In the genomic region with DNA sequence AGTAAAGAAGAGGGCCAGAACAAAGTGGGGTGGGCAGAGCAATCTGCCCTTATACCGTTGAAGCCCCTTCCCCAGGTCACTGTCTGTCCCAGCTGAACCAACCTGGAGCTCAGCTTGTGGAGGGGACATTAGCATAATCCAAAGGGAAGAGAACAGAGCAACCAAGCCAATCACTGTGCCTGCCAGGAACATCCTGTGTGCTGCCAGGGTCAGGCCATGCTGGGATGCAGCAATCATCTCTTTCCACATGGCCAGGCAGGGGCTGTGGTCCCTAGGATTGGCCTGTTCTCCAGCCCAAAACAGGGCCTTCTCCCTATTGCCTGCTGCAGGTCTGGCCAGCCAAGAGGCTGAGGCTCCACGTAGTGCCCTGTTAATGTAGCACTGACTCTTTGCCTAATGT, we compare ENCODE assay signal across 33 mouse cellular contexts. TPM values are rescaled to one million over a fixed set of nuclear protein-coding genes. Genes with fewer than 3 reads are reported as not detected.
DNase-seq lines count a peak whose midpoint lies in the region; ATAC-seq and TF ChIP-seq lines count a peak whose summit lies in the region.
"Had no signal": no experiment of that assay in that cellular context is flagged by ENCODE, and none has a peak within 500 bp of the region (broad histone marks: within the 10 kb centered on the region; RNA-seq: fewer than 3 reads in every experiment).

No protein-coding gene starts in this region.

- H3K36me3 ChIP-seq in heart, embryonic 10.5 days: peaks cover 43% of the 10 kb centered on the region
- H3K36me3 ChIP-seq in heart, adult 2 months (ENCODE audit: control insufficient read depth, insufficient read depth, low read length): no peaks in the 10 kb centered on the region
- H3K36me3 ChIP-seq in limb, embryonic 12.5 days: peaks cover 56% of the 10 kb centered on the region
- peaks cover 11% of the 10 kb centered on the region; the same call in 1 of the 2 replicates for H3K36me3 ChIP-seq in limb, embryonic 10.5 days
- peaks cover 50% of the 10 kb centered on the region for H3K36me3 ChIP-seq in limb, embryonic 13.5 days
- H3K36me3 ChIP-seq in midbrain, embryonic 13.5 days: peaks cover 17% of the 10 kb centered on the region
- H3K36me3 ChIP-seq: heart, embryonic 15.5 days; hindbrain, embryonic 15.5 days; liver, embryonic 15.5 days; neural tube, embryonic 12.5 days had no signal

- DNase-seq in heart, embryonic 10.5 days (ENCODE audit: low spot score): no peak
- DNase-seq in heart, adult 2 months: no peak
- no peak for DNase-seq in limb, embryonic 10.5 days (ENCODE audit: low spot score)
- DNase-seq: adrenal gland, postnatal 10 days; B cell, adult 2 months; cerebellum, adult 11-12 months; cerebellum, postnatal 25 days; gastrocnemius, postnatal 10 days; kidney, adult 8-10 months; kidney, postnatal 10 days; layer of hippocampus, postnatal 36 days; left cerebral cortex, postnatal 4 days; lung, embryonic 14.5 days; lung, postnatal 14 days; thymus, postnatal 4 days had no signal

- H3K27ac ChIP-seq in heart, embryonic 10.5 days: peak overlapping the region; percentile 33; the same call in 1 of the 2 replicates
- no peak overlapping the region for H3K27ac ChIP-seq in heart, adult 2 months
- H3K27ac ChIP-seq in limb, embryonic 12.5 days: no peak overlapping the region
- no peak overlapping the region for H3K27ac ChIP-seq in limb, embryonic 10.5 days
- no peak overlapping the region for H3K27ac ChIP-seq in limb, embryonic 13.5 days
- no peak overlapping the region for H3K27ac ChIP-seq in midbrain, embryonic 13.5 days
- H3K27ac ChIP-seq: forebrain, embryonic 13.5 days; hindbrain, embryonic 15.5 days; intestine, embryonic 15.5 days; liver, embryonic 15.5 days; neural tube, embryonic 12.5 days had no signal

- no peaks in the 10 kb centered on the region for H3K79me2 ChIP-seq in heart, adult 2 months (replicated peaks; ENCODE audit: control insufficient read depth, insufficient read depth, low read length)

- no peak for TF ChIP-seq POLR2A in heart, adult 2 months (IDR thresholded peaks at IDR 0.05; ENCODE audit: insufficient read depth, low read depth, low read length)

- TF ChIP-seq EP300 in heart, adult 2 months (IDR thresholded peaks at IDR 0.05; ENCODE audit: insufficient read depth, low read depth, low read length): no peak

- H3K27me3 ChIP-seq in heart, embryonic 10.5 days (ENCODE audit: insufficient read depth, poor library complexity, severe bottlenecking): peaks cover 13% of the 10 kb centered on the region
- no peaks in the 10 kb centered on the region for H3K27me3 ChIP-seq in heart, adult 2 months (ENCODE audit: control insufficient read depth, insufficient read depth, low read length)
- peaks cover 11% of the 10 kb centered on the region for H3K27me3 ChIP-seq in limb, embryonic 12.5 days
- peaks cover 34% of the 10 kb centered on the region for H3K27me3 ChIP-seq in limb, embryonic 10.5 days (ENCODE audit: low read depth, poor library complexity, severe bottlenecking)
- H3K27me3 ChIP-seq in limb, embryonic 13.5 days: peaks cover 2% of the 10 kb centered on the region; the same call in 1 of the 2 replicates
- peaks cover 25% of the 10 kb centered on the region for H3K27me3 ChIP-seq in midbrain, embryonic 13.5 days
- H3K27me3 ChIP-seq: hindbrain, embryonic 15.5 days; intestine, embryonic 15.5 days had no signal

- intact Hi-C loops in heart, adult 2 months (cut with DNase I): no loop called here

- peaks cover 97% of the 10 kb centered on the region for H3K4me1 ChIP-seq in heart, embryonic 10.5 days
- H3K4me1 ChIP-seq in heart, adult 2 months (ENCODE audit: control insufficient read depth, insufficient read depth, low read length): peaks cover 1% of the 10 kb centered on the region; the same call in 1 of the 2 replicates
- H3K4me1 ChIP-seq in limb, embryonic 12.5 days (replicated peaks): peaks cover 34% of the 10 kb centered on the region
- H3K4me1 ChIP-seq in limb, embryonic 10.5 days: peaks cover 40% of the 10 kb centered on the region
- peaks cover 49% of the 10 kb centered on the region for H3K4me1 ChIP-seq in limb, embryonic 13.5 days
- H3K4me1 ChIP-seq in midbrain, embryonic 13.5 days (replicated peaks): peaks cover 55% of the 10 kb centered on the region

- no peak overlapping the region for H3K4me3 ChIP-seq in heart, embryonic 10.5 days
- H3K4me3 ChIP-seq in heart, adult 2 months: no peak overlapping the region
- no peak overlapping the region for H3K4me3 ChIP-seq in limb, embryonic 12.5 days (replicated peaks)
- no peak overlapping the region for H3K4me3 ChIP-seq in limb, embryonic 10.5 days
- H3K4me3 ChIP-seq in limb, embryonic 13.5 days: no peak overlapping the region
- no peak overlapping the region for H3K4me3 ChIP-seq in midbrain, embryonic 13.5 days (replicated peaks)
- H3K4me3 ChIP-seq: forebrain, embryonic 13.5 days; heart, embryonic 15.5 days; hindbrain, embryonic 15.5 days; intestine, embryonic 15.5 days; liver, embryonic 15.5 days; myocyte; neural tube, embryonic 12.5 days had no signal

- 73% methylated on average over 2 of the region's 2 CpGs for WGBS in heart, embryonic 10.5 days
- WGBS in heart, adult 2 months: 77% methylated on average over 2 of the region's 2 CpGs
- 68% methylated on average over 2 of the region's 2 CpGs for WGBS in limb, embryonic 12.5 days
- 88% methylated on average over 2 of the region's 2 CpGs for WGBS in limb, embryonic 10.5 days
- WGBS in limb, embryonic 13.5 days: 80% methylated on average over 2 of the region's 2 CpGs
- WGBS in midbrain, embryonic 13.5 days: 69% methylated on average over 2 of the region's 2 CpGs

- H3K9ac ChIP-seq in heart, adult 2 months (ENCODE audit: low read depth, low read length): no peak overlapping the region
- H3K9ac ChIP-seq in limb, embryonic 12.5 days (replicated peaks): 0 out of 2 replicates have a peak overlapping the region, but pooled peaks have one; percentile 34
- peak overlapping the region; percentile 43; the same call in 1 of the 2 replicates for H3K9ac ChIP-seq in limb, embryonic 13.5 days
- peak overlapping the region; percentile 36; the same call in 1 of the 2 replicates for H3K9ac ChIP-seq in midbrain, embryonic 13.5 days (replicated peaks)
- H3K9ac ChIP-seq: forebrain, embryonic 13.5 days; heart, embryonic 15.5 days; hindbrain, embryonic 15.5 days; intestine, embryonic 15.5 days; liver, embryonic 15.5 days; lung, embryonic 14.5 days; neural tube, embryonic 12.5 days had no signal

- no peak for TF ChIP-seq CTCF in heart, adult 2 months (IDR thresholded peaks at IDR 0.05)

- no peak for ATAC-seq in limb, embryonic 12.5 days (ENCODE audit: insufficient number of reproducible peaks, insufficient read depth, low FRiP score, low TSS enrichment, low read depth)
- no peak for ATAC-seq in limb, embryonic 13.5 days (ENCODE audit: low FRiP score, low read depth)
- no peak for ATAC-seq in midbrain, embryonic 13.5 days
- ATAC-seq: forebrain, embryonic 13.5 days; intestine, embryonic 15.5 days had no signal

- no peak overlapping the region for H3K4me2 ChIP-seq in limb, embryonic 12.5 days
- no peak overlapping the region for H3K4me2 ChIP-seq in limb, embryonic 13.5 days (replicated peaks)
- H3K4me2 ChIP-seq in midbrain, embryonic 13.5 days (replicated peaks): no peak overlapping the region
- H3K4me2 ChIP-seq: forebrain, embryonic 13.5 days; heart, embryonic 15.5 days; hindbrain, embryonic 15.5 days; liver, embryonic 15.5 days; lung, embryonic 14.5 days; neural tube, embryonic 12.5 days had no signal

- H3K9me3 ChIP-seq in heart, embryonic 10.5 days: no peaks in the 10 kb centered on the region
- H3K9me3 ChIP-seq in limb, embryonic 12.5 days: no peaks in the 10 kb centered on the region
- no peaks in the 10 kb centered on the region for H3K9me3 ChIP-seq in limb, embryonic 10.5 days (replicated peaks)
- no peaks in the 10 kb centered on the region for H3K9me3 ChIP-seq in limb, embryonic 13.5 days
- H3K9me3 ChIP-seq in midbrain, embryonic 13.5 days: no peaks in the 10 kb centered on the region
- H3K9me3 ChIP-seq: forebrain, embryonic 13.5 days; heart, embryonic 15.5 days; hindbrain, embryonic 15.5 days; intestine, embryonic 15.5 days; liver, embryonic 15.5 days; neural tube, embryonic 12.5 days had no signal

RNA-seq across cellular contexts. Expression of gene Cacna1h, which starts 7.6 kb away (rescaled TPM):
- polyA plus RNA-seq in heart, embryonic 10.5 days (2016; fragmentation: Nextera tagmentation; extraction: Ambion mirVana): 11.1 and 11.8 TPM in 2 replicates
- total RNA-seq in heart, adult 2 months (2021): 1 to 10 TPM; 4.5 to 5.5 TPM
- 20.4 and 23.2 TPM in 2 replicates for polyA plus RNA-seq in heart, adult 2 months (2012; rRNA removed)
- polyA plus RNA-seq in limb, embryonic 12.5 days (2016; fragmentation: Nextera tagmentation; extraction: Ambion mirVana): 10.1 and 11.6 TPM in 2 replicates
- 1.8 and 3.2 TPM in 2 replicates for polyA plus RNA-seq in limb, embryonic 10.5 days (2016; fragmentation: Nextera tagmentation; extraction: Ambion mirVana)
- polyA plus RNA-seq in limb, embryonic 13.5 days (2015; fragmentation: Nextera tagmentation; extraction: Ambion mirVana): 5.2 and 7.5 TPM in 2 replicates
- polyA plus RNA-seq in midbrain, embryonic 13.5 days (2015; fragmentation: Nextera tagmentation; extraction: Ambion mirVana): 8.6 and 11.5 TPM in 2 replicates
- total RNA-seq: liver, adult 2 months had no signal

RNA-seq across cellular contexts. Expression of gene Tekt4, which starts 28.4 kb away (rescaled TPM):
- polyA plus RNA-seq in heart, embryonic 10.5 days (2016; fragmentation: Nextera tagmentation; extraction: Ambion mirVana): 0.55 and 0.84 TPM in 2 replicates
- not detected for total RNA-seq in heart, adult 2 months (2021)
- polyA plus RNA-seq in heart, adult 2 months (2012; rRNA removed): 0.61 and 1.2 TPM in 2 replicates
- not detected in 2 replicates for polyA plus RNA-seq in limb, embryonic 12.5 days (2016; fragmentation: Nextera tagmentation; extraction: Ambion mirVana)
- polyA plus RNA-seq in limb, embryonic 10.5 days (2016; fragmentation: Nextera tagmentation; extraction: Ambion mirVana): not detected in 2 replicates
- polyA plus RNA-seq in limb, embryonic 13.5 days (2015; fragmentation: Nextera tagmentation; extraction: Ambion mirVana): not detected in 2 replicates
- polyA plus RNA-seq in midbrain, embryonic 13.5 days (2015; fragmentation: Nextera tagmentation; extraction: Ambion mirVana): 0.50 and 0.81 TPM in 2 replicates
- total RNA-seq: adrenal gland, postnatal 10 days; gastrocnemius, postnatal 10 days; heart, postnatal 25 days; liver, adult 2 months had no signal
- polyA plus RNA-seq: embryonic facial prominence, embryonic 11.5 days; intestine, embryonic 15.5 days; large intestine, adult 2 months; liver, adult 2 months; liver, embryonic 15.5 days; myocyte; small intestine, adult 2 months; stomach, embryonic 14.5 days had no signal

RNA-seq across cellular contexts. Expression of gene Tpsg1, which starts 56.9 kb away (rescaled TPM):
- 0.54 TPM in 1 of 2 replicates, not detected in the other for polyA plus RNA-seq in heart, embryonic 10.5 days (2016; fragmentation: Nextera tagmentation; extraction: Ambion mirVana)
- not detected for total RNA-seq in heart, adult 2 months (2021)
- polyA plus RNA-seq in heart, adult 2 months (2012; rRNA removed): 0.47 and 0.61 TPM in 2 replicates
- 0.70 TPM in 1 of 2 replicates, not detected in the other for polyA plus RNA-seq in limb, embryonic 12.5 days (2016; fragmentation: Nextera tagmentation; extraction: Ambion mirVana)
- not detected in 2 replicates for polyA plus RNA-seq in limb, embryonic 10.5 days (2016; fragmentation: Nextera tagmentation; extraction: Ambion mirVana)
- polyA plus RNA-seq in limb, embryonic 13.5 days (2015; fragmentation: Nextera tagmentation; extraction: Ambion mirVana): 1.8 and 3.3 TPM in 2 replicates
- 1.1 TPM in 1 of 2 replicates, not detected in the other for polyA plus RNA-seq in midbrain, embryonic 13.5 days (2015; fragmentation: Nextera tagmentation; extraction: Ambion mirVana)
- total RNA-seq: adrenal gland, postnatal 10 days; gastrocnemius, postnatal 10 days; heart, postnatal 25 days; layer of hippocampus, postnatal 36 days; left cerebral cortex, postnatal 4 days; liver, adult 2 months had no signal
- polyA plus RNA-seq: gonadal fat pad, adult 2 months; liver, adult 2 months; myocyte; testis, adult 2 months had no signal

RNA-seq across cellular contexts. Expression of gene Tpsb2, which starts 59.9 kb away (rescaled TPM):
- not detected in 2 replicates for polyA plus RNA-seq in heart, embryonic 10.5 days (2016; fragmentation: Nextera tagmentation; extraction: Ambion mirVana)
- total RNA-seq in heart, adult 2 months (2021): 1 to 10 TPM; 1.4 to 2.5 TPM
- 6.3 and 8.2 TPM in 2 replicates for polyA plus RNA-seq in heart, adult 2 months (2012; rRNA removed)
- not detected in 2 replicates for polyA plus RNA-seq in limb, embryonic 12.5 days (2016; fragmentation: Nextera tagmentation; extraction: Ambion mirVana)
- not detected in 2 replicates for polyA plus RNA-seq in limb, embryonic 10.5 days (2016; fragmentation: Nextera tagmentation; extraction: Ambion mirVana)
- polyA plus RNA-seq in limb, embryonic 13.5 days (2015; fragmentation: Nextera tagmentation; extraction: Ambion mirVana): 1.1 and 2.1 TPM in 2 replicates
- polyA plus RNA-seq in midbrain, embryonic 13.5 days (2015; fragmentation: Nextera tagmentation; extraction: Ambion mirVana): not detected in 2 replicates
- total RNA-seq: liver, adult 2 months had no signal
- polyA plus RNA-seq: embryonic facial prominence, embryonic 11.5 days; forebrain, embryonic 13.5 days; liver, adult 2 months; myocyte; neural tube, embryonic 12.5 days; small intestine, adult 2 months had no signal
